Mouse (Mus musculus) embryonic facial prominence, embryonic 14.5 days (tissue): ENCODE data around the gene Fbxl13. TPM values are rescaled to one million over a fixed set of nuclear protein-coding genes. Genes with fewer than 3 reads are reported as not detected.

Source experiments
- ATAC-seq: fragments of 200-750 bp; cut with Nextera tagmentation; 2 replicates; pipeline ENCODE4 v1.8.0; 2017; ENCODE audit warnings: low read depth, moderate number of reproducible peaks, moderate TSS enrichment
- DNase-seq: peaks from one replicate; pipeline ENCODE4 v3.0.0-alpha.2; 2015; ENCODE audit warnings: low spot score
- H3K27ac ChIP-seq: fragments of 300-500 bp; sonication (generic); replicated peaks from 2 replicates; pipeline ENCODE4 v1.5.1; 2014; ENCODE audit warnings: low read depth, mild to moderate bottlenecking, low read length, moderate library complexity
- H3K27me3 ChIP-seq: fragments of 300-500 bp; sonication (generic); replicated peaks from 2 replicates; pipeline ENCODE4 v1.6.1; 2014; ENCODE audit warnings: low read length; ENCODE audit not compliant: control insufficient read depth, insufficient read depth
- H3K36me3 ChIP-seq: fragments of 300-500 bp; sonication (generic); 2 replicates; pipeline ENCODE4 v1.6.1; 2014; ENCODE audit warnings: low read length, mixed read lengths; ENCODE audit not compliant: control insufficient read depth, insufficient read depth
- H3K4me1 ChIP-seq: fragments of 300-500 bp; sonication (generic); 2 replicates; pipeline ENCODE4 v1.6.1; 2014; ENCODE audit warnings: antibody characterized with exemption, low read length; ENCODE audit not compliant: control insufficient read depth, insufficient read depth
- H3K4me2 ChIP-seq: fragments of 300-500 bp; sonication (generic); 2 replicates; pipeline ENCODE4 v1.6.1; 2014; ENCODE audit warnings: low read depth, mild to moderate bottlenecking, low read length, moderate library complexity, mixed read lengths
- H3K4me3 ChIP-seq: fragments of 300-500 bp; sonication (generic); 2 replicates; pipeline ENCODE4 v1.5.1; 2014; ENCODE audit warnings: low read depth, mild to moderate bottlenecking, low read length
- H3K9ac ChIP-seq: fragments of 300-500 bp; sonication (generic); 2 replicates; pipeline ENCODE4 v1.6.1; 2014; ENCODE audit warnings: low read depth, mild to moderate bottlenecking, low read length, moderate library complexity, mixed read lengths
- H3K9me3 ChIP-seq: fragments of 300-500 bp; sonication (generic); 2 replicates; pipeline ENCODE4 v1.6.1; 2016; ENCODE audit warnings: low read length; ENCODE audit not compliant: control insufficient read depth
- WGBS: fragments of 180-500 bp; shearing (Covaris S2); extraction: QIAGEN DNeasy Blood & Tissue Kit; methylation state at CpG from one replicate; pipeline ENCODE4 v1.1.7; 2014; 5-methylcytosine and 5-hydroxymethylcytosine counted together
- polyA plus RNA-seq: library from polyadenylated mRNA; unstranded; fragments of >200 nt; fragmentation: Nextera tagmentation; extraction: Ambion mirVana; gene quantifications from 2 replicates; pipeline ENCODE4 v1.2.1, GENCODE M21; 2014

Gene Fbxl13
- polyA plus RNA-seq, 1 experiment from 2014 or later = 0.46 TPM

- Histone ChIP-seq H3K4me3 (no peak overlapping the region), H3K36me3 (peaks cover 25% of the 10 kb centered on the region), H3K4me2 (no peak overlapping the region), H3K9ac (no peak overlapping the region), H3K27me3 (no peaks in the 10 kb centered on the region), H3K9me3 (no peaks in the 10 kb centered on the region), H3K27ac (peak overlapping the region; percentile 74), H3K4me1 (peaks cover 26% of the 10 kb centered on the region)
- WGBS = 45% methylated on average over 3 of the region's 3 CpGs
- DNase-seq (peak; percentile 70), ATAC-seq (peak; percentile 83)
Observed at GRCm38 (mm10) chr5:21556502-21556901, 88.9 kb downstream of the Fbxl13 start.

DNA sequence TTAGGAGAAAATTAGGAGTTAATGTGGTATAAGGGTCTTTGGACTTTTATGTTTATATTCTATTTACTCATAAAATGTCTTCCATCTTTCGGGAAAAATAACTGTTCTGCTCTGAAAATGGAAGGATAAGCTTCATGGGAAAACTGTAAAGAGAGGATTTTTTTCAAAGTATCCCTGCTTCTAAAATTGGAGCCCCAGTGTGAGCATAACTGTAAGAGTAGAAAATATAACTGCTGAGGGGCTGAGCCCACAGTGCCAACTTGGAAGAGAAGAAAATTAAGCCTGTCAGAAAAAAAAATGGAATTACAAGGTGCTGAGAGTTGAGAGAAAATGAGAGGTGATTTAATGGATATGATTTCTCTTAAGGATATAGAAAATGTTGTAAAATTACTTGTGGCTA is 90.7 kb downstream of the Fbxl13 start:
- WGBS = 86% methylated on average over 1 of the region's 1 CpGs
- Histone ChIP-seq H3K9ac (no peak overlapping the region), H3K27ac (no peak overlapping the region), H3K4me1 (peaks cover 31% of the 10 kb centered on the region), H3K36me3 (peaks cover 11% of the 10 kb centered on the region), H3K9me3 (no peaks in the 10 kb centered on the region), H3K4me2 (no peak overlapping the region), H3K27me3 (no peaks in the 10 kb centered on the region), H3K4me3 (no peak overlapping the region)
- DNase-seq (no peak), ATAC-seq (no peak)

GRCm38 (mm10) chr5:21553685-21554084 is 91.7 kb downstream of the Fbxl13 start:
- no peak overlapping the region for H3K4me3 ChIP-seq
- H3K9ac ChIP-seq = no peak overlapping the region
- no peaks in the 10 kb centered on the region for H3K9me3 ChIP-seq
- DNase-seq (no peak), ATAC-seq (no peak)
- H3K36me3 ChIP-seq = peaks cover 11% of the 10 kb centered on the region
- no peaks in the 10 kb centered on the region for H3K27me3 ChIP-seq
- peaks cover 36% of the 10 kb centered on the region for H3K4me1 ChIP-seq
- no peak overlapping the region for H3K27ac ChIP-seq
- H3K4me2 ChIP-seq = no peak overlapping the region
- 80% methylated on average over 4 of the region's 4 CpGs for WGBS

GRCm38 (mm10) chr5:21547005-21547404 is 98.4 kb downstream of the Fbxl13 start:
- Histone ChIP-seq H3K9ac (no peak overlapping the region), H3K4me3 (no peak overlapping the region), H3K27ac (no peak overlapping the region), H3K9me3 (no peaks in the 10 kb centered on the region), H3K36me3 (peaks cover 16% of the 10 kb centered on the region), H3K4me1 (peaks cover 36% of the 10 kb centered on the region), H3K4me2 (no peak overlapping the region), H3K27me3 (no peaks in the 10 kb centered on the region)
- ATAC-seq (no peak), DNase-seq (no peak)
- WGBS = 80% methylated on average over 8 of the region's 8 CpGs

DNA sequence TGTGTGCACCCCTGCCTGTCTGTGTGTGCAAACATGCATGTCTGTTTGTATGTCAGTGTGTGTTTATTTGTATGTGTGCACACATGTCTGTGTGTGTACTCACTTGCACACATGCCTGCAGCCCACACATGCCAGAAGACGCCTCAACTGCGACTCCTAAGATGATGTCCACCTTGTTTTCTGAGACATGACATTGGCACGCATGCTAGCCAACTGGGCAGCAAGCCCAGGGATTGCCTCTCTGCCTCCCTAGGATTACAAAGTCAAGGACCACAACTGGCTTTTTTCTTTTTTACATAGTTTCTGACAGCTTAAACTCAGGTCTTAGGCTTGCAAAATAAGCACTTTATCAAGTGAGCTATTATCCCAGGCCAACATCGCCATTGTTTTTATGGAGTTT is 99.6 kb downstream of the Fbxl13 start:
- Histone ChIP-seq H3K9ac (peak overlapping the region; percentile 75; the same call in 1 of the 2 replicates), H3K27me3 (no peaks in the 10 kb centered on the region), H3K4me3 (peak overlapping the region; percentile 58), H3K9me3 (no peaks in the 10 kb centered on the region), H3K27ac (peak overlapping the region; percentile 96; the same call in 1 of the 2 replicates), H3K4me2 (peak overlapping the region; percentile 52), H3K36me3 (peaks cover 8% of the 10 kb centered on the region; the same call in 1 of the 2 replicates), H3K4me1 (peaks cover 36% of the 10 kb centered on the region)
- DNase-seq (no peak), ATAC-seq (no peak)
- WGBS = 65% methylated on average over 4 of the region's 4 CpGs

DNA sequence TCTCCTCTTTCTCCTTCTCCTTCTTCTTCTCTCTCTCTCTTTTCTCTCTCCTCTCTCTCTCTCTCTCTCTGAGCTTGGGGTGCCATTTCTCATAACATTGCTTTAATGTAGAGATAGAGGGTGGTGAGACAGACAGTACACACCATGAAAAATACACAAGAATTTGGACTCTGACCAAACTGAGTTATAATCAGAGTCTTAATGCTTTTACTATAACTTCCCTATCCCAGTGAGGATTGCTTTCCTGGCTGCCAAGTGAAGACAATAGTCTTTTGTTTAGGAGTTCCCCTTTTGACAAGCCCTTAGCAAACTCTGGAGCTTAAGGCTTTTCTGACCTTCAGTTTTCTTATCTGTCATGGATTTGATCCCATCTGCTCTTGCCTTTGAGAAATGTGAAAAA is 100.2 kb downstream of the Fbxl13 start:
- no peaks in the 10 kb centered on the region for H3K27me3 ChIP-seq
- peak overlapping the region; percentile 96 for H3K27ac ChIP-seq
- DNase-seq (peak; percentile 75), ATAC-seq (no peak)
- H3K4me1 ChIP-seq = peaks cover 32% of the 10 kb centered on the region
- peak overlapping the region; percentile 52 for H3K4me2 ChIP-seq
- H3K9me3 ChIP-seq = no peaks in the 10 kb centered on the region
- H3K4me3 ChIP-seq = peak overlapping the region; percentile 58
- H3K9ac ChIP-seq = peak overlapping the region; percentile 75
- H3K36me3 ChIP-seq = peaks cover 8% of the 10 kb centered on the region; the same call in 1 of the 2 replicates

DNA sequence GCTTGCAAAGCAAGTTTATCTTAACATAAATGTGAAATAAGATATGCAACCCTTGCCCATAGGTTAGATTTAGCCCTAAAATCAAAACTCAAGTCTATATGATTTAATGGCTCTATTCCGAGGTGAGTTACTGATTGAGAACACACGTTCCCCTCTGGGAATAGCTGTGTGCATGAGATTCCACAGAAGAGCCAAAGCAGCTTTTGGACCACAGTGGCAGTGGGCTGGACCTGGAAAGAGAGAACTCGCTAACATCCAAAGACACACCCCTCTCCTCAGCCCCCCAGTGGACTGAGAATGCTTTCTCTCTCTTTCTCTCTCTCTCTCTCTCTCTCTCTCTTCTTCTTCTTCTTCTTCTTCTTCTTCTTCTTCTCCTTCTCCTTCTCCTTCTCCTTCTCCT is 100.6 kb downstream of the Fbxl13 start:
- 24% methylated on average over 3 of the region's 3 CpGs for WGBS
- peaks cover 31% of the 10 kb centered on the region for H3K4me1 ChIP-seq
- H3K9ac ChIP-seq = peak overlapping the region; percentile 75
- no peaks in the 10 kb centered on the region for H3K27me3 ChIP-seq
- peak; percentile 92 for DNase-seq
- peaks cover 8% of the 10 kb centered on the region; the same call in 1 of the 2 replicates for H3K36me3 ChIP-seq
- peak overlapping the region; percentile 52 for H3K4me2 ChIP-seq
- peak overlapping the region; percentile 96 for H3K27ac ChIP-seq
- H3K4me3 ChIP-seq = peak overlapping the region; percentile 58
- H3K9me3 ChIP-seq = no peaks in the 10 kb centered on the region
- peak; percentile 71; the same call in 1 of the 2 replicates for ATAC-seq

DNA sequence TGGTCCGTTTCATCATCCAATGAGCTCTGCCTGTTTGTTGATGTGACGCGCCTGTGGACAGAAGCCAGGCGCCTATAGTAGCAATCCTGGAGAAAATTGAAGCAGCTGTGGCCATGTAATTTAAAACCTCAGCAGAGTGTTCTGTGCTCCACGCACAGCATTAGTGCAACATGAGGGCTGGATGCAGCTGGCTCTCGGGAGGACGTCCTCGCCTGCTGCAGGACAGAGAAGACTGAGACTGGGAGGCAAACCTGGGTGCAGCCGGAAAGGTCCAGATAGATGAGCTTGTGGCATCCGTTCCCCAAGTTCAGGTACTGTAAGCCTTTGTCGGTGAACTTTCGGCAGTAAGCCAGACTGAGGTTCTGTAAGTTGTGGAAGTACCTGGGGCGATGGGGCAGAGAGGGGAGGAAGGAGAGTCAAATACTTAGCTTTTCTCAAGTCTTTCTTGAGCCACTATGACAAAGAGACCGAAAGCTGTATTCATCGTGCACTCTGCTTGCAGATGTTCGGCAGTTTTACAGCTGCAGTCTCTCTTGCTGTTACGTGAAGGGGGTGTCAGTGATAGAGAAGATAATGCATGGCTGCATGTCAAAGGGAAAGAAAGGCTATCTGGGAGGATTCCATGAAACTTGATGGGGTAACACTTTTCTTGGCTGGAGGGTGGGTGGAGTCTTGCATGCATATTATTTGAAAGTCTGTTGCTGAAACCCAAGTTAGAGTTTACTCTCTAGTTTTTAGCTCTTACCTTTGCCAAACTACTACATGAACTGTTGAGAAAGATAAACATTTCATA is 101.8 kb downstream of the Fbxl13 start, which contains the start of gene Lrrc17:
TSS of gene Lrrc17 (plus strand) at position 151 of the 793 bp plus-strand sequence.
- Histone ChIP-seq H3K27ac (peak within 1 kb of the TSS; percentile 96), H3K4me3 (peak within 1 kb of the TSS; percentile 58), H3K27me3 (no peaks in the 10 kb centered on the region), H3K4me1 (peaks cover 25% of the 10 kb centered on the region), H3K9me3 (no peaks in the 10 kb centered on the region), H3K4me2 (peak within 1 kb of the TSS; percentile 52), H3K36me3 (peaks cover 8% of the 10 kb centered on the region; the same call in 1 of the 2 replicates), H3K9ac (peak within 1 kb of the TSS; percentile 75)
- ATAC-seq (peak; percentile 93), DNase-seq (peak; percentile 97)
- WGBS = 17% methylated on average over 17 of the region's 17 CpGs
